Mouse (Mus musculus) layer of hippocampus, adult 9-10 months (tissue): ENCODE measurements at regions not wholly inside any gene's neighbourhood (a gene's known extent, or its start where the extent isn't known, plus 50 kb on each side); places are given as distances from the start of the nearest gene placed in this dataset.

Source experiments
- DNase-seq: peaks from one replicate; pipeline ENCODE4 v3.0.0; 2022; ENCODE audit warnings: low spot score

GRCm38 (mm10) chr2:169035315-169035714 lies 79.9 kb upstream of the Zfp64 start:
- no peak for DNase-seq

DNA sequence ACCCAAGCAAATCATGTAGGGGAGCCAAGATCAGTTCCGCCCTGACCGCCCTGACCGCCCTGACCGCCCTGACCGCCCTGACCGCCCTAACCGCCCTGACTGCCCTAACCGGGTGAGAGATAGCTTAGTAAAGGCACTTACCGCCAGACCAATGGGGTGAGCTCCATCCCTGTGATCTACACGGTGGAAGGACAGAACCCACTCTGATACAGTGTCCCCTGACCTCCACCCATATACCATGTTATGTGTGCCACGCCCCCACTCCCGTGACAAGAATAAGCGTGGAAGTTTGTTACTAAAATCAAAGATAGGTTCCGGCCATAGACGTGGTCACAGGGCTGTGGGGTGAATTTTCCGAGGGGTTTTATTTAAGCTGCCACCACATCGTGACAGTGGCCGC lies 78.6 kb upstream of the Zfp64 start:
- DNase-seq = no peak

DNA sequence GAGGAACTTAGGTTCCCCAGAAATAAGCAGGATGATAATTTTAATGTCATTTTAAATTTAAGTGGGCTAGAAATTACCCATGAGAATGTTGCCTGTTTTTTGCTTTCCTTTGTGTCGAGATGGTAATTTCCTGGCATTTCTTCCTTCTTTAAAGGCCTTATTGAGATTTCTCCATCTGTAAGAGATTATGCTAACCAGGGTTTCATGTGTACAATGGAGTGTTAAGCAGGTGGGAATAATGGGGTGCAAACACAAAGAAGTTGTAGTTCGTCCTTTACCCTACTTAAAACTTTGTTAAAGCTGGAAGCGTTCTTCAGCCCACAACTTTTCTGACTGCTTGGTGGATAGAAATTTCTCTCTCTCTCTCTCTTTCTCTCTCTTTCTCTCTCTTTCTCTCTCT lies 77.8 kb upstream of the Zfp64 start:
- DNase-seq = no peak

- DNase-seq = no peak
Measured at GRCm38 (mm10) chr2:169028531-169029114, 73.2 kb upstream of the Zfp64 start.

- DNase-seq = no peak
Measured at GRCm38 (mm10) chr2:169019037-169019436, 63.6 kb upstream of the Zfp64 start.

GRCm38 (mm10) chr2:169010271-169010670 lies 54.9 kb upstream of the Zfp64 start:
- no peak for DNase-seq

DNA sequence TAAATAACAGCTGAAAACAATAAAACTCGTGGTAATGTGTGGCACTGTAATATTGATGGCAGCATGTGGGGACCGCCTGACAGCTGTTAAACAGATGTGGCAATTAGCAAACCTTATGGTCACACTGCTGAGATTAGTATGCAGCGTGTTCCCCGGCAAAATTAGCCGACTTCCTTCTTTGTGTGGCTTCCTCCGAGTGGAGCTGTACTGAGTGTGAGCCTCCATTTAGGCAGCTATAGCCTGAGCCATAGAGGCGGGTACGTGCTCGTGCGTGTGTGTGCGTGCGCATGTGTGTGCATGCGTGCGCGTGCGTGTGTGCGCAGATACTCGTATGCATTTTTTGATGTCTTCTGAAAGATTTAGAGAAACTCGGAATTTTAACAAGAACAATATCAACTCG lies 53.4 kb upstream of the Zfp64 start:
- no peak for DNase-seq

- no peak for DNase-seq
Measured at GRCm38 (mm10) chr2:169008333-169008732, 52.9 kb upstream of the Zfp64 start.

- DNase-seq = no peak
Measured at GRCm38 (mm10) chr2:169006549-169006948, 51.2 kb upstream of the Zfp64 start.

DNA sequence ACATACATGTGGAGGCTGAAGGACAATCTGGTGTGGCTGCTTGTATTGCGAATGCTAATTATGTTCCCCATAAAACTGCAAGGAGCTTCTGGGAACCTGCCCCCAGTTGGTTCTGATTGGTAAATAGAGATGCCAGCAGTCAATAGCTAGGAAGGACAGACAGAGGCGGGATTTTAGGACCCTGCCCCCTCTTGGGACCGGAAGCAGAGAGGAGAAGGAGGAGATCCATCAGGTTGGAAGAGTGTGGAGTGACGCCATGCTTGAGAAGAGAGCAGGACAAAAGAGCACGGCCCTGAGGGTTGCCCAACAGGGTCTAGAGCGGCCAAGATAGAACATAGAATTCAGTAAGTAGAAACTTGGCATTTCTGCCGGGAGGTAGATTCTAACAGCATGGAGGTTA lies 50.4 kb upstream of the Zfp64 start:
- DNase-seq = no peak
